In the genomic region with DNA sequence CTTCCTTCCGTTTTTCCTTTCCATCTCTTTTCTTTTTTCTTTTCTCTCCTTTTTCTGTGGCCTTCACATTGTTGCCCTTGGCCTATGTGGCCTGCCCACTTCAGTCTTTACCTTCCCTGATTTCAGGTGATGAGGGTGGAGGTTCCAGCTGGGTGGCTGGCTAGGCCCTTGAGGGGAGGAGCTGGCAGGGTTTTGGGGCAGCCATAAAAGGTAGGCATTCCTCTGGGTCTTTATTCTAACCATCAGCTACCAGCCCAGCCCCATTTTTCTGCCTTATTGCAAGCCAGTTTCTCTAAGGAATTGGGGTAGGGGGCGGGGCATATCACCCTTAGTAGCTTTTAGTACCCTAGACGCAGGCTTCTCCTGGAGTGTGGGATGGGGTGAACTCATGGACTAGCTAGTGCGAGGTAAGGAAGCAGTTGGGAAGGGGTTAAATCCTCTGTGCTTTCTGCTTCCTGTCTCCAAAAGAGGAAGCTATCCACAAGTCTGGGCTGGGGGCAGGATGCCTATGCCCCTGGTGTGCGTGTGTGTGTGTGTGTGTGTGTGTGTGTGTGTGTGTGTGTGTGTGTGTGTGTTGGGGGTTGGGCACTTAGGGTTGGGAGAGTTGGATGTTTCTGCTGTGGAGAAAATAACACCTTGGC, we compare ENCODE assay signal across 8 mouse cellular contexts. TPM values are rescaled to one million over a fixed set of nuclear protein-coding genes. Genes with fewer than 3 reads are reported as not detected.
DNase-seq lines count a peak whose midpoint lies in the region; ATAC-seq lines count a peak whose summit lies in the region.

No protein-coding gene starts in this region.

- no peaks in the 10 kb centered on the region for H3K9me3 ChIP-seq in heart, embryonic 13.5 days
- no peaks in the 10 kb centered on the region for H3K9me3 ChIP-seq in midbrain, embryonic 11.5 days (ENCODE audit: control insufficient read depth, low read length)

- peak overlapping the region; percentile 99 for H3K27ac ChIP-seq in heart, embryonic 13.5 days (replicated peaks)
- H3K27ac ChIP-seq in midbrain, embryonic 11.5 days (ENCODE audit: low read depth, low read length): no peak overlapping the region

- H3K4me2 ChIP-seq in heart, embryonic 13.5 days: peak overlapping the region; percentile 97
- peak overlapping the region; percentile 97 for H3K4me2 ChIP-seq in midbrain, embryonic 11.5 days

- H3K27me3 ChIP-seq in heart, embryonic 13.5 days (replicated peaks): no peaks in the 10 kb centered on the region
- H3K27me3 ChIP-seq in midbrain, embryonic 11.5 days (ENCODE audit: control insufficient read depth, insufficient read depth, low read length): no peaks in the 10 kb centered on the region

- ATAC-seq in heart, embryonic 13.5 days (ENCODE audit: extremely low read depth, insufficient number of reproducible peaks, low FRiP score, low TSS enrichment): no peak
- ATAC-seq in midbrain, embryonic 11.5 days (ENCODE audit: low FRiP score): no peak

- peak overlapping the region; percentile 63 for H3K4me3 ChIP-seq in heart, embryonic 13.5 days
- H3K4me3 ChIP-seq in midbrain, embryonic 11.5 days (ENCODE audit: low read depth, low read length): peak overlapping the region; percentile 66

- peak; percentile 65 to 71 for DNase-seq in B cell, adult 2 months
- peak; percentile 76 for DNase-seq in MEL-GATA-1-ER (ENCODE audit: extremely low read depth, low read depth)
- peak; percentile 36 to 46 for DNase-seq in kidney, postnatal 36 days
- no peak for DNase-seq in midbrain, embryonic 11.5 days (ENCODE audit: low spot score, missing footprints)
- DNase-seq in frontal cortex, postnatal 14 days (ENCODE audit: low spot score in 2 of 2): no peak
- no peak for DNase-seq in ovary, postnatal 14 days (ENCODE audit: low spot score)
- no peak for DNase-seq in layer of hippocampus, adult 8-10 months (ENCODE audit: low spot score in 2 of 2)

- H3K36me3 ChIP-seq in heart, embryonic 13.5 days: peaks cover 38% of the 10 kb centered on the region
- peaks cover 2% of the 10 kb centered on the region; the same call in 1 of the 2 replicates for H3K36me3 ChIP-seq in midbrain, embryonic 11.5 days (ENCODE audit: control insufficient read depth, insufficient read depth, low read length)

- 27% methylated on average over 5 of the region's 5 CpGs for WGBS in heart, embryonic 13.5 days
- WGBS in midbrain, embryonic 11.5 days: 52% methylated on average over 5 of the region's 5 CpGs

- H3K9ac ChIP-seq in heart, embryonic 13.5 days: peak overlapping the region; percentile 96
- no peak overlapping the region for H3K9ac ChIP-seq in midbrain, embryonic 11.5 days (ENCODE audit: low read length)

- peaks cover 61% of the 10 kb centered on the region for H3K4me1 ChIP-seq in heart, embryonic 13.5 days
- peaks cover 27% of the 10 kb centered on the region for H3K4me1 ChIP-seq in midbrain, embryonic 11.5 days (ENCODE audit: control insufficient read depth, insufficient read depth, low read length)

RNA-seq across cellular contexts. Expression of gene Tsc22d4, which starts 2.7 kb away (rescaled TPM):
- polyA plus RNA-seq in heart, embryonic 13.5 days (2015; fragmentation: Nextera tagmentation; extraction: Ambion mirVana): 128 and 131 TPM in 2 replicates
- polyA plus RNA-seq in midbrain, embryonic 11.5 days (2014; fragmentation: Nextera tagmentation; extraction: Ambion mirVana): 47.0 and 62.9 TPM in 2 replicates
- total RNA-seq in layer of hippocampus, adult 8-10 months (2022): 100 to 1,000 TPM; 146 to 236 (median 178) TPM

RNA-seq across cellular contexts. Expression of gene Nyap1, which starts 6.8 kb away (rescaled TPM):
- 1.3 and 1.5 TPM in 2 replicates for polyA plus RNA-seq in heart, embryonic 13.5 days (2015; fragmentation: Nextera tagmentation; extraction: Ambion mirVana)
- 4.8 TPM in 2 replicates for polyA plus RNA-seq in midbrain, embryonic 11.5 days (2014; fragmentation: Nextera tagmentation; extraction: Ambion mirVana)
- total RNA-seq in layer of hippocampus, adult 8-10 months (2022): 10 to 100 TPM; 64.7 to 77.5 (median 68.4) TPM

RNA-seq across cellular contexts. Expression of gene Ppp1r35, which starts 30.4 kb away (rescaled TPM):
- 18.3 and 22.3 TPM in 2 replicates for polyA plus RNA-seq in heart, embryonic 13.5 days (2015; fragmentation: Nextera tagmentation; extraction: Ambion mirVana)
- polyA plus RNA-seq in midbrain, embryonic 11.5 days (2014; fragmentation: Nextera tagmentation; extraction: Ambion mirVana): 73.3 and 83.1 TPM in 2 replicates
- 10 to 100 TPM; 11.5 to 16.3 (median 14.1) TPM for total RNA-seq in layer of hippocampus, adult 8-10 months (2022)

RNA-seq across cellular contexts. Expression of gene Mepce, which starts 39.2 kb away (rescaled TPM):
- polyA plus RNA-seq in heart, embryonic 13.5 days (2015; fragmentation: Nextera tagmentation; extraction: Ambion mirVana): 6.2 and 8.5 TPM in 2 replicates
- 11.4 and 11.5 TPM in 2 replicates for polyA plus RNA-seq in midbrain, embryonic 11.5 days (2014; fragmentation: Nextera tagmentation; extraction: Ambion mirVana)
- total RNA-seq in layer of hippocampus, adult 8-10 months (2022): 10 to 100 TPM; 44.6 to 52.9 (median 48.3) TPM

RNA-seq across cellular contexts. Expression of gene Zcwpw1, which starts 39.3 kb away (rescaled TPM):
- polyA plus RNA-seq in heart, embryonic 13.5 days (2015; fragmentation: Nextera tagmentation; extraction: Ambion mirVana): 7.6 and 7.7 TPM in 2 replicates
- polyA plus RNA-seq in midbrain, embryonic 11.5 days (2014; fragmentation: Nextera tagmentation; extraction: Ambion mirVana): 11.4 and 14.8 TPM in 2 replicates
- 1 to 10 TPM; 6.7 to 9.1 (median 7.5) TPM for total RNA-seq in layer of hippocampus, adult 8-10 months (2022)

Comparison
In these comparisons a context has a peak if more than half of its experiments do, and no peak if none do; other contexts are left out.
1. DNase-seq: peak in B cell, adult 2 months (2 of 2), MEL-GATA-1-ER (single experiment) and kidney, postnatal 36 days (2 of 2); none in midbrain, embryonic 11.5 days (single experiment), frontal cortex, postnatal 14 days (0 of 2), ovary, postnatal 14 days (single experiment) and layer of hippocampus, adult 8-10 months (0 of 2).